Mouse (Mus musculus) lung, adult 2 months (tissue): ENCODE measurements around the gene Mgat5.

ENCODE experiments used
- CTCF ChIP-seq: fragments of 200-500 bp; IDR thresholded peaks from 2 replicates; pipeline ENCODE4 v1.5.1; 2011; ENCODE audit warnings: mild to moderate bottlenecking, low read length, control low read depth; ENCODE audit not compliant: insufficient read depth
- POLR2A ChIP-seq: fragments of 200-500 bp; IDR thresholded peaks from 2 replicates; pipeline ENCODE4 v1.6.1; 2011; ENCODE audit warnings: low read depth, mild to moderate bottlenecking, control low read depth, low read length, borderline replicate concordance; ENCODE audit errors: extremely low read depth

- no peak for TF ChIP-seq POLR2A
- no peak for TF ChIP-seq CTCF
Measured at GRCm38 (mm10) chr1:127355034-127355433, 150.2 kb downstream of the Mgat5 start.
